Mouse (Mus musculus): ENCODE measurements at regions not wholly inside any gene's neighbourhood (a gene's known extent, or its start where the extent isn't known, plus 50 kb on each side); places are given as distances from the start of the nearest gene placed in this dataset.

- no peak for TF ChIP-seq CTCF (IDR thresholded peaks at IDR 0.05)
- TF ChIP-seq POLR2A (IDR thresholded peaks at IDR 0.05; ENCODE audit: insufficient read depth, low read depth, low read length), result no peak
- no peak for TF ChIP-seq EP300 (IDR thresholded peaks at IDR 0.05; ENCODE audit: insufficient read depth, low read depth, low read length)
Measured at GRCm38 (mm10) chr10:37407487-37407886, 268.8 kb upstream of the Marcks start.
